Mouse (Mus musculus): ENCODE measurements around the gene Ddr2.

- TF ChIP-seq CTCF (IDR thresholded peaks at IDR 0.05; ENCODE audit: low read depth): no peak
- TF ChIP-seq EP300 (IDR thresholded peaks at IDR 0.05; ENCODE audit: low read depth): no peak
Observed at GRCm38 (mm10) chr1:170056921-170057320, 53.6 kb downstream of the Ddr2 start.

Measured in heart, postnatal 0 days (tissue).